Mouse (Mus musculus) CH12.LX (cell line): ENCODE results near the gene Rhof. TPM values are rescaled to one million over a fixed set of nuclear protein-coding genes. Genes with fewer than 3 reads are reported as not detected.
A peak's percentile ranks its signal among the peaks of the same experiment; 100 is the strongest.

Experiments
- DNase-seq: peaks from one replicate; pipeline ENCODE4 v3.0.0-alpha.2; 2013; ENCODE audit errors: extremely low read depth
- H3K27ac ChIP-seq: 2 replicates; pipeline ENCODE4 v1.5.1; 2012; ENCODE audit warnings: low read depth, mild to moderate bottlenecking, control low read depth, moderate library complexity; ENCODE audit not compliant: insufficient read depth
- H3K27me3 ChIP-seq: replicated peaks from 2 replicates; pipeline ENCODE3; 2012; ENCODE audit warnings: inconsistent platforms
- H3K36me3 ChIP-seq, 2 experiments: replicated peaks in 1 of 2; 2 replicates each; pipeline versions ENCODE3 to v1.6.1; 2012; ENCODE audit warnings: inconsistent platforms in 1 of 2, low read length in 1 of 2, mild to moderate bottlenecking in 1 of 2, mixed read lengths in 1 of 2, moderate library complexity in 1 of 2; ENCODE audit not compliant: control insufficient read depth in 1 of 2, insufficient read depth in 1 of 2
- H3K4me1 ChIP-seq, 2 experiments: 2 replicates each; pipeline ENCODE4 v1.6.1; 2012; ENCODE audit warnings: inconsistent platforms in 1 of 2, moderate library complexity in 1 of 2; ENCODE audit not compliant: insufficient read depth in 2 of 2, control insufficient read depth in 1 of 2
- H3K4me2 ChIP-seq: 2 replicates; pipeline ENCODE4 v1.6.1; 2012; ENCODE audit warnings: low read depth, mild to moderate bottlenecking, control low read depth; ENCODE audit not compliant: poor library complexity, insufficient read depth, severe bottlenecking
- H3K4me3 ChIP-seq, 3 experiments: fragments of 150-350 bp in 1 of 3; sonication (generic) in 1 of 3; replicated peaks in 1 of 3; 2 replicates each; pipeline versions ENCODE3 to v1.5.1; 2011 to 2012; ENCODE audit warnings: low read depth in 2 of 3, low read length in 2 of 3, mild to moderate bottlenecking in 2 of 3, moderate library complexity in 2 of 3, control low read depth in 1 of 3, improper control_type of control experiment in 1 of 3, inconsistent platforms in 1 of 3, mixed read lengths in 1 of 3; ENCODE audit not compliant: poor library complexity in 1 of 3
- H3K79me2 ChIP-seq: replicated peaks from 2 replicates; pipeline ENCODE4 v1.6.1; 2012; ENCODE audit warnings: mild to moderate bottlenecking, moderate library complexity; ENCODE audit not compliant: control insufficient read depth, poor library complexity, insufficient read depth, severe bottlenecking; ENCODE audit errors: extremely low read depth
- H3K9ac ChIP-seq: 2 replicates; pipeline ENCODE4 v1.6.1; 2012; ENCODE audit warnings: low read depth, mild to moderate bottlenecking, control low read depth, moderate library complexity; ENCODE audit not compliant: insufficient read depth
- H3K9me3 ChIP-seq: replicated peaks from 2 replicates; pipeline ENCODE3; 2012; ENCODE audit warnings: low read length, inconsistent platforms, mixed read lengths
- BHLHE40 ChIP-seq: IDR thresholded peaks from 2 replicates; pipeline ENCODE4 v1.6.1; 2011; ENCODE audit warnings: mild to moderate bottlenecking, low read depth, low read length, improper control_type of control experiment
- CHD1 ChIP-seq: IDR thresholded peaks from 2 replicates; pipeline ENCODE4 v1.6.1; 2012; ENCODE audit warnings: low read depth, low read length, improper control_type of control experiment, inconsistent platforms
- CHD2 ChIP-seq: IDR thresholded peaks from 2 replicates; pipeline ENCODE4 v1.6.1; 2011; ENCODE audit warnings: low read length, improper control_type of control experiment
- ELF1 ChIP-seq: IDR thresholded peaks from 2 replicates; pipeline ENCODE4 v1.6.1; 2014; ENCODE audit warnings: low read depth, mild to moderate bottlenecking, inconsistent platforms, low read length, improper control_type of control experiment
- EP300 ChIP-seq: IDR thresholded peaks from 2 replicates; pipeline ENCODE4 v1.6.1; 2011; ENCODE audit warnings: low read length, improper control_type of control experiment
- ETS1 ChIP-seq: conservative IDR thresholded peaks from 2 replicates; pipeline ENCODE4 v1.6.1; 2012; ENCODE audit warnings: low read depth, mild to moderate bottlenecking, inconsistent platforms, low read length, improper control_type of control experiment, moderate library complexity
- GABPA ChIP-seq: IDR thresholded peaks from 2 replicates; pipeline ENCODE4 v1.6.1; 2012; ENCODE audit warnings: low read depth, low read length, improper control_type of control experiment, inconsistent platforms; ENCODE audit not compliant: insufficient replicate concordance
- IRF4 ChIP-seq: IDR thresholded peaks from 2 replicates; pipeline ENCODE4 v1.6.1; 2014; ENCODE audit warnings: low read depth, mild to moderate bottlenecking, inconsistent platforms, low read length, improper control_type of control experiment
- JUND ChIP-seq: conservative IDR thresholded peaks from 2 replicates; pipeline ENCODE4 v1.6.1; 2011; ENCODE audit warnings: low read depth, low read length, improper control_type of control experiment
- KAT2A ChIP-seq: IDR thresholded peaks from 2 replicates; pipeline ENCODE4 v1.6.1; 2012; ENCODE audit warnings: low read length, improper control_type of control experiment, inconsistent platforms; ENCODE audit not compliant: insufficient replicate concordance
- MAZ ChIP-seq: IDR thresholded peaks from 2 replicates; pipeline ENCODE4 v1.6.1; 2012; ENCODE audit warnings: low read depth, mild to moderate bottlenecking, inconsistent platforms, low read length, improper control_type of control experiment, moderate library complexity
- PAX5 ChIP-seq: IDR thresholded peaks from 2 replicates; pipeline ENCODE4 v1.6.1; 2012; ENCODE audit warnings: low read length, inconsistent platforms, mixed read lengths
- SIN3A ChIP-seq: IDR thresholded peaks from 2 replicates; pipeline ENCODE4 v1.6.1; 2012; ENCODE audit warnings: low read length, improper control_type of control experiment, inconsistent platforms
- TCF12 ChIP-seq: IDR thresholded peaks from 2 replicates; pipeline ENCODE4 v1.6.1; 2014; ENCODE audit warnings: low read depth, mild to moderate bottlenecking, inconsistent platforms, low read length, improper control_type of control experiment
- ZKSCAN1 ChIP-seq: IDR thresholded peaks from 2 replicates; pipeline ENCODE4 v1.6.1; 2012; ENCODE audit warnings: low read depth, inconsistent platforms, low read length, improper control_type of control experiment, borderline replicate concordance
- ZNF384 ChIP-seq: IDR thresholded peaks from 2 replicates; pipeline ENCODE4 v1.6.1; 2012; ENCODE audit warnings: low read depth, low read length, improper control_type of control experiment, inconsistent platforms
- dilution Hi-C: fragments of 300-500 bp; cut with MboI; formaldehyde crosslinking; loops from 2 replicates; pipeline ENCODE4 v1.14.3; 2020; ENCODE audit warnings: low sequenced_read_pairs; ENCODE audit not compliant: extremely low pct_unique_long_range_greater_than_20kb, extremely low pct_ligation_motif_present
- in situ Hi-C: fragments of 300-500 bp; cut with MboI; formaldehyde crosslinking; loops from 3 replicates; pipeline ENCODE4 v1.14.3; 2019; ENCODE audit warnings: low sequenced_read_pairs, low pct_ligation_motif_present, low pct_unique_long_range_greater_than_20kb, mixed read lengths
- polyA plus RNA-seq: library from polyadenylated mRNA; unstranded; fragments of >175 nt; gene quantifications from 2 replicates; pipeline ENCODE4 v1.2.1, GENCODE M21; 2012; ENCODE audit warnings: low read depth; ENCODE audit not compliant: insufficient read length
- total RNA-seq, 2 experiments: library from RNA; depleted of rRNA; stranded (reverse); fragments of 300-350 nt in 1 of 2; fragments of >200 nt in 1 of 2; gene quantifications; 2 replicates each; pipeline ENCODE4 v1.2.3; 2012 to 2014

Gene Rhof
- total and polyA plus RNA-seq, 3 experiments, result 33.6 to 56.9 (median 45.4) TPM

DNA sequence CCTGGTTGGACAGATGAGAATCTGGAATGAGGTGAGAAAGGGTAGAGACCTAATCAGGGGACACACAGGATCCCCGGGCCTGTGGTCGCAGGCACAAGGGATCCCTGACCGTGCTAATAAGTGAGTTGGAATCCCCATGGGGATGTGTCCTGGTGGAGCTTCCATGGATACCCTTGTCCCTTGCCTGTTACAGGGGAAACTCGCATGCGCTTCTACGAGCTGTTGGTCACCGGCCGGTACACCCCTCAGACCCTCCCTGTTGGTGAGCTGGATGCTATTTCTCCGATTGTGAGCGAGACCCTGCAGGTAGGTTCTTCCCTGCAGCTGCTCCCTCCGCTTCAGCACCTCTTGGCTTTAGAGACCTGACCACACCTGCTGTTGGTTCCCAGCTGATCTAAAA, 13.9 kb upstream of the Rhof start:
- Histone ChIP-seq H3K4me2 (no peak overlapping the region), H3K79me2 (peaks cover 59% of the 10 kb centered on the region), H3K27me3 (no peaks in the 10 kb centered on the region), H3K27ac (no peak overlapping the region), H3K36me3 (peaks cover 31 to 57% of the 10 kb centered on the region in 2 experiments), H3K9ac (no peak overlapping the region), H3K4me3 (no peak overlapping the region), H3K9me3 (no peaks in the 10 kb centered on the region), H3K4me1 (peaks cover 0 to 50% of the 10 kb centered on the region in 2 experiments; a peak in 2 of 4 replicates)
- no peak for DNase-seq
- TF ChIP-seq SIN3A (no peak), ELF1 (no peak), PAX5 (no peak), JUND (no peak), ZNF384 (no peak), EP300 (no peak), ZKSCAN1 (no peak), TCF12 (no peak), CHD1 (no peak), BHLHE40 (no peak)
- in situ Hi-C loops, result no loop called here
- dilution Hi-C loops, result no loop called here

DNA sequence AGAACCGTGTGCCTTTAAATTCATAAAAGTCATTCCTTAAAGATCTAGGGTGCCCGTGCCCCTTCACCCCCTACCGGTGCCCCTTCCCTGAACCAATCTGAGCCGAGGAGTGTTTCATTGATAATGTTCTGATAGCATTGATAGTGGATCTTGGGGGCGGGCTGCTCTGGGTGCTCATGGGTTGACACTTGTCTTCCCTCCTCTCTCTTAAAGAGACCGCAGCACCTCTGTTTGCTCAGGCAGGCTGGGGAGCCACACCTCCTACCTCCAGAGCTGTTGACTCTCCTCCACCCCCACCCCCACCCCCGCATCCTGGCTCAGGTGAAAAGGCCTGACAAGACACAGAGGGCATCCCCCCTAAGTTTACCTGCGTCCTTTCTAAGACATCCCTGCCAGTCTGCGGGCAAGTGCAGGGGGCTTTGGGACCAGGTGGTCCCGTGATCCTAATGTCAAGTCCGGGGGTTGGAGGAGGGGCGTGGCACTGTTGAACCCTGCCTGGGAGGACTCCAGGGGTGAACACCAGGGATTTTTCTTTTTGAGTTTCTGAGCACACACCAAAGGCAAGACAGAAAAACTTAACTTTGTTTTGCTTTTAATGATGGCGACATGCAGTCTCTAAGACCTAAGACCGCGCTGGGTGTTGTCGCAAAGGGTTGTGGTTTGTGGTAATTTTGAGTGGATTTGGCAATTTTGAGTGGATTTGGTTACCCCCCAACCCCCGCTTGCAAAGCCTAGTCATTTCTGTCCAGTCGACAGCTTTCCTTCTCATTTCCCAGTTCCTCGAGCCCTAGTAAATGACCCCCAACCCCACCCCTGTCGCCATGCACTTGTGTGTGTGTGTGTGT, 12.5 kb upstream of the Rhof start:
- peaks cover 0 to 46% of the 10 kb centered on the region in 2 experiments; a peak in 2 of 4 replicates for H3K4me1 ChIP-seq

More for the DNA sequence above, 12.5 kb upstream of the Rhof start:
- Histone ChIP-seq H3K79me2 (peaks cover 60% of the 10 kb centered on the region), H3K27ac (no peak overlapping the region), H3K36me3 (peaks cover 31 to 54% of the 10 kb centered on the region in 2 experiments), H3K9ac (peak overlapping the region; percentile 9; the same call in 1 of the 2 replicates), H3K4me3 (peak overlapping the region; percentile 47 to 76 (median 53)), H3K9me3 (no peaks in the 10 kb centered on the region), H3K4me2 (peak overlapping the region; percentile 98), H3K27me3 (no peaks in the 10 kb centered on the region)
- dilution Hi-C loops, result no loop called here
- in situ Hi-C loops, result no loop called here
- TF ChIP-seq IRF4 (peak; percentile 56; the same call in 1 of the 2 replicates), ETS1 (no peak), MAZ (0 out of 2 replicates have a peak, but pooled peaks have one; percentile 35), KAT2A (no peak), EP300 (0 out of 2 replicates have a peak, but pooled peaks have one; percentile 22), GABPA (no peak), CHD2 (no peak)
- DNase-seq, result no peak
